Mouse (Mus musculus) neural tube, embryonic 15.5 days (tissue): Measurements from ENCODE around the gene St6galnac6. TPM values are rescaled to one million over a fixed set of nuclear protein-coding genes. Genes with fewer than 3 reads are reported as not detected.

ENCODE experiments used
- ATAC-seq: fragments of 200-750 bp; cut with Nextera tagmentation; 2 replicates; pipeline ENCODE4 v1.8.0; 2017; ENCODE audit warnings: mild to moderate bottlenecking, moderate TSS enrichment, moderate library complexity; ENCODE audit not compliant: low FRiP score
- H3K27ac ChIP-seq: fragments of 300-500 bp; sonication (generic); replicated peaks from 2 replicates; pipeline ENCODE4 v1.5.1; 2015; ENCODE audit warnings: mild to moderate bottlenecking, inconsistent platforms
- H3K27me3 ChIP-seq: fragments of 300-500 bp; sonication (generic); replicated peaks from 2 replicates; pipeline ENCODE4 v1.6.1; 2015; ENCODE audit warnings: inconsistent platforms
- H3K36me3 ChIP-seq: fragments of 300-500 bp; sonication (generic); 2 replicates; pipeline ENCODE4 v1.6.1; 2015; ENCODE audit warnings: inconsistent platforms
- H3K4me1 ChIP-seq: fragments of 300-500 bp; sonication (generic); 2 replicates; pipeline ENCODE4 v1.6.1; 2015; ENCODE audit warnings: inconsistent platforms
- H3K4me2 ChIP-seq: fragments of 300-500 bp; sonication (generic); 2 replicates; pipeline ENCODE4 v1.6.1; 2015; ENCODE audit warnings: inconsistent platforms, mild to moderate bottlenecking, moderate library complexity
- H3K4me3 ChIP-seq: fragments of 300-500 bp; sonication (generic); replicated peaks from 2 replicates; pipeline ENCODE4 v1.5.1; 2015; ENCODE audit warnings: mild to moderate bottlenecking, inconsistent platforms
- H3K9ac ChIP-seq: fragments of 300-500 bp; sonication (generic); replicated peaks from 2 replicates; pipeline ENCODE4 v1.6.1; 2015; ENCODE audit warnings: mild to moderate bottlenecking, inconsistent platforms
- H3K9me3 ChIP-seq: fragments of 300-500 bp; sonication (generic); replicated peaks from 2 replicates; pipeline ENCODE4 v1.6.1; 2016; ENCODE audit warnings: inconsistent platforms
- WGBS: fragments of 180-500 bp; shearing (Covaris S2); methylation state at CpG from one replicate; pipeline ENCODE4 v1.1.7; 2015; ENCODE audit warnings: mixed read lengths; 5-methylcytosine and 5-hydroxymethylcytosine counted together
- polyA plus RNA-seq: library from polyadenylated mRNA; unstranded; fragments of >200 nt; fragmentation: Nextera tagmentation; extraction: Ambion mirVana; gene quantifications from 2 replicates; pipeline ENCODE4 v1.2.1, GENCODE M21; 2015

St6galnac6 gene
- polyA plus RNA-seq, 1 experiment from 2014 or later, result 14.4 TPM

DNA sequence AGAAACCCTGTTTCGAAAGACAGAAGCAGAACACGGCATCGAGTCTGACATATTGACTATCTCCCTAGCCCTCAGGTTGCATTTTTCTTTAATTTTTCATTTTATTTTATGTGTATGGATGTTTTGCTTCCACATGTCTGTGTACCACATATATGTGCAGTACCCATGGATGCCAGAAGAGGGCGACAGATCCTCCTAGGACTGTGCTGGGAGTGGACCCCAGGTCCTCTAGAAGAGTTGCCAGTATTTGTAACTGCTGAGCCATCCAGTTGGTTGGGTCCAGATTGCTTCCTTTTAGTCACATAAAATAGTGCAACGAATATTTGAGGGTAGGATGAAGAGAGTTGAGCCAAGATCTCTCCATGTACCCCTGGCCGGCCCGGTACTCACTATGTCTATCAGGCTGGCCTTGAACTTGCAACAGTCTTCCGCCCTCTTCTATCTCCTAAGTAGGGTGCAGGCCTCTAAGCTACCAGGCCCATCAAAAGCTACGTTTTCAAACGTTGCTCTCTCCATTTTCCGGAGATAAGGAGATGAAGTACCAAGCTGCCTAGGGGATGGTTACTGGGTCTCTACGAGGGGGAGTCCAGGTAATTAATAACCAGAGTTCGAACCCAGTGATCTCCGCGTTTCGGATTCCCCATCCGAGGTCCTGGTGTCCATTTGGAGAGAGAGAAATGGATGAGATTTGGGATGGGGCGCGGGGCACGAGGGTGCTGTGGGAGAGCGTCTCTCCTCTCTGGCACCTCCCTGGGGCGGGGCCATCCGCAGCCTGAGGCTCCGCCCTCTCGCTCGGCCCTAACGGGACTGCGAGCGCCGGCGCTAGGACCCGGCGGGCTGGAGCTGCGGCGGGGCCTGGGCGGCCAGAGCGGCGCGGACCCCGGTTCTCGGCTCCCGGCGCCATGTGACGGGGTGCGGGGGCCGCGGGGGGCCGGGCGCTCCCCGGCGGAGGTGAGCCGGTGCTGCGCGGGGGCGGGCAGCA lies 6.9 kb downstream of the St6galnac6 start:
- Histone ChIP-seq H3K36me3 (no peaks in the 10 kb centered on the region), H3K27ac (peak overlapping the region; percentile 41; the same call in 1 of the 2 replicates), H3K27me3 (no peaks in the 10 kb centered on the region), H3K4me3 (peak overlapping the region; percentile 82), H3K4me1 (peaks cover 39% of the 10 kb centered on the region), H3K4me2 (peak overlapping the region; percentile 94), H3K9ac (peak overlapping the region; percentile 80), H3K9me3 (no peaks in the 10 kb centered on the region)
- WGBS, result 14% methylated on average over 43 of the region's 55 CpGs
- ATAC-seq, result peak; percentile 88

- Histone ChIP-seq H3K4me1 (peaks cover 38% of the 10 kb centered on the region), H3K9me3 (no peaks in the 10 kb centered on the region), H3K27me3 (no peaks in the 10 kb centered on the region), H3K36me3 (no peaks in the 10 kb centered on the region), H3K4me3 (peak overlapping the region; percentile 82), H3K4me2 (peak overlapping the region; percentile 94), H3K27ac (peak overlapping the region; percentile 41; the same call in 1 of the 2 replicates), H3K9ac (peak overlapping the region; percentile 80)
- 6% methylated on average over 34 of the region's 34 CpGs for WGBS
- ATAC-seq, result peak; percentile 40
Measured at GRCm38 (mm10) chr2:32607262-32607947, 7.9 kb downstream of the St6galnac6 start.

- Histone ChIP-seq H3K27me3 (no peaks in the 10 kb centered on the region), H3K9me3 (no peaks in the 10 kb centered on the region), H3K4me2 (peak overlapping the region; percentile 94), H3K27ac (no peak overlapping the region), H3K36me3 (0 out of 2 replicates have a peak, but pooled peaks cover 3% of the 10 kb centered on the region), H3K4me1 (peaks cover 35% of the 10 kb centered on the region), H3K4me3 (peak overlapping the region; percentile 82), H3K9ac (0 out of 2 replicates have a peak overlapping the region, but pooled peaks have one; percentile 0)
- peak; percentile 28; the same call in 1 of the 2 replicates for ATAC-seq
- WGBS, result 9% methylated on average over 25 of the region's 25 CpGs
Measured at GRCm38 (mm10) chr2:32608141-32608777, 8.8 kb downstream of the St6galnac6 start.

GRCm38 (mm10) chr2:32608778-32609435 lies 9.4 kb downstream of the St6galnac6 start:
- no peak for ATAC-seq
- H3K36me3 ChIP-seq, result 0 out of 2 replicates have a peak, but pooled peaks cover 3% of the 10 kb centered on the region
- 0 out of 2 replicates have a peak overlapping the region, but pooled peaks have one; percentile 0 for H3K9ac ChIP-seq
- H3K4me2 ChIP-seq, result peak overlapping the region; percentile 94
- no peaks in the 10 kb centered on the region for H3K27me3 ChIP-seq
- H3K9me3 ChIP-seq, result no peaks in the 10 kb centered on the region
- peaks cover 35% of the 10 kb centered on the region for H3K4me1 ChIP-seq
- no peak overlapping the region for H3K27ac ChIP-seq
- whole genome bisulfite sequencing, result 34% methylated on average over 18 of the region's 18 CpGs
- peak overlapping the region; percentile 82 for H3K4me3 ChIP-seq

DNA sequence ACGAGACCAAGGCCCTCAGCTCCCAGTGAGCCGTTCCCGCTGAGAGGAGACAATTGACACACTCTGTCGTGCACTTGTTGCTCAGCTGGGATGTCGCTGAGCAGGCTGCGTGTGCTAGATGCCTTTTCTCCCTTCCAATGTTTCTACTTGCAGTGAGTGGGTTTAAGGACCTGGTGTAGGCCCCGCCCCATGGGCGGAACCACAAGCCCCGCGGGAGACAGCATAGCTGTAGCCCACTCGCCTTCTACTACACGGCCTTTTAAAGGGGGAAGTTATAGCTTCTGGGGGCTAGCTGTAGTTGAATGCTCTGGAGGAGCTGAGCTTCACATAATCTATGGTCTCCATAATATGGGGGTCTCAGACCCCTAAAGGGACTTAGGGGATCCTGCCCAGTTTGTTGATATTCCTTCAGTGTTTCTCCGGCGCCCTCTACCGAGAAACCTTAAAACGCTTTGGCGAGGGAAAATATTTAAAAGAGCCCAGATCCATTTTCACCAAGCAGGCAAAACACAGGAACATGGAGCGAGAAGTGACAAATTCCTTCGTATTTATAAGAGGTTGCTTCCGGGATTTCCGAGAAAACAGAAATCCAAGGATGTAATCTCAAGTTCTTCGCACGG lies 11.2 kb downstream of the St6galnac6 start:
- peaks cover 15% of the 10 kb centered on the region for H3K36me3 ChIP-seq
- H3K9ac ChIP-seq, result no peak overlapping the region
- ATAC-seq, result no peak
- peak overlapping the region; percentile 53 for H3K4me2 ChIP-seq
- no peak overlapping the region for H3K27ac ChIP-seq
- peaks cover 35% of the 10 kb centered on the region for H3K4me1 ChIP-seq
- no peaks in the 10 kb centered on the region for H3K9me3 ChIP-seq
- 19% methylated on average over 23 of the region's 23 CpGs for WGBS
- peak overlapping the region; percentile 33 for H3K4me3 ChIP-seq
- H3K27me3 ChIP-seq, result no peaks in the 10 kb centered on the region

DNA sequence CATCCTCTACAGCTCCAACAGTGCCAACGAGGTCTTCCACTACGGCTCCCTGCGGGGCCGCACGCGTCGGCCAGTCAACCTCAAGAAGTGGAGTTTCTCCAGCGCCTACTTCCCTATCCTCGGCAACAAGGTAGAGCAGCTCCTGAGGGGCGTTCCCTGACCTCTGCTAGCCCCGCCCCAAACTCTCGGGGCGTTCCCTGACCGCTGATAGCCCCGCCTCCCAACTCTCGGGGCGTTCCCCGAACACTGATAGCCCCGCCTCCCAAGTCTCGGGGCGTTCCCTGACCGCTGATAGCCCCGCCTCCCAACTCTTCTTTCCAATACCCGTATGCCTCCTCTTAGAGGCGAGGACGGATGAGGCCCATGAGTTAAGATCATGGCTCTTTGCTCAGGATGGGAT lies 12.8 kb downstream of the St6galnac6 start:
- H3K4me3 ChIP-seq, result no peak overlapping the region
- no peaks in the 10 kb centered on the region for H3K27me3 ChIP-seq
- WGBS, result 64% methylated on average over 26 of the region's 26 CpGs
- no peak overlapping the region for H3K9ac ChIP-seq
- no peaks in the 10 kb centered on the region for H3K9me3 ChIP-seq
- ATAC-seq, result no peak
- no peak overlapping the region for H3K4me2 ChIP-seq
- no peak overlapping the region for H3K27ac ChIP-seq
- H3K4me1 ChIP-seq, result peaks cover 27% of the 10 kb centered on the region
- peaks cover 20% of the 10 kb centered on the region for H3K36me3 ChIP-seq

GRCm38 (mm10) chr2:32617109-32617508 lies 17.6 kb downstream of the St6galnac6 start:
- WGBS, result 97% methylated on average over 1 of the region's 1 CpGs
- no peak overlapping the region for H3K4me2 ChIP-seq
- peaks cover 30% of the 10 kb centered on the region for H3K4me1 ChIP-seq
- no peak overlapping the region for H3K27ac ChIP-seq
- H3K36me3 ChIP-seq, result peaks cover 31% of the 10 kb centered on the region
- ATAC-seq, result no peak
- H3K4me3 ChIP-seq, result no peak overlapping the region
- no peaks in the 10 kb centered on the region for H3K9me3 ChIP-seq
- H3K27me3 ChIP-seq, result no peaks in the 10 kb centered on the region
- no peak overlapping the region for H3K9ac ChIP-seq

DNA sequence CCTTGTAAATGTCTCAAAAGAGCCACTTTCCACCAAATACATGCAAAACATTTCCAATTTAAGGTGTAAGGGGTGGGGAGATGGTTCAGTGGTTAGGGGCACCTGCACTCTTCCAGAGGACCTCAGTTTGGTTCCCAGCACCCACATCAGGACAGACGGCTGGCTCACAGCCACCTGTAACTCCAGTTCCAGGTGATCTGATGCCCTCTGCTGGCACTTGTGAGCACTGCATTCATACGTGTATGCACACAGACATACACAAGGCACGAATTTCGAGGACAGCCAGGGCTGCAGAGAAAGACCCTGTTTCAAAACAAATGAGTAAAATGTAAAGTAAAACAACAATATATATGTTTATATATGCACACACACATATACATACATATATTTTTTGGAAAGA lies 18.1 kb downstream of the St6galnac6 start:
- no peak for ATAC-seq
- Histone ChIP-seq H3K9me3 (no peaks in the 10 kb centered on the region), H3K4me3 (no peak overlapping the region), H3K4me2 (no peak overlapping the region), H3K27me3 (no peaks in the 10 kb centered on the region), H3K4me1 (peaks cover 30% of the 10 kb centered on the region), H3K9ac (no peak overlapping the region), H3K36me3 (peaks cover 31% of the 10 kb centered on the region), H3K27ac (no peak overlapping the region)
- WGBS, result 92% methylated on average over 4 of the region's 4 CpGs

DNA sequence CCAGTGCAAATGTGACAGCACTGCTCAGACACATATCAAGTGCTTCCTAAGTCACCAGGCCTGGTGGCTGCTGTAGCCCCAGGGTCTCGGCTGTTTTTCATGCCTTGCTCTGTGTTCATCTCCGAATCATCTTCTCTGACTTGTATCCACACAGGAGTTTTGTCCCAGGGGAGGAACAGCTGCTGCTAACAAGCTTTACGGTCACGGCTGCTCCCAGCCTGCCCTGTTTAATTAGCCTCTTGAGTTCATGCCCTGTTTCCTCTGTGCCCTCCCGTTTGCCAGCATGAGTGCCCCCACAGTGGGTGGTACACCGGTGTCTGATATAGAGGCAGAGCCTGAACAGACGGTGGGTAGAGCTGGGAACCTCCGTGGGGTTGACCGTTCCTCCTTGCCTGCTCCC lies 18.5 kb downstream of the St6galnac6 start:
- no peak for ATAC-seq

GRCm38 (mm10) chr2:32620682-32621516 lies 21.4 kb downstream of the St6galnac6 start:
- Histone ChIP-seq H3K4me2 (no peak overlapping the region), H3K27ac (peak overlapping the region; percentile 54), H3K4me1 (peaks cover 45% of the 10 kb centered on the region), H3K9ac (no peak overlapping the region), H3K36me3 (peaks cover 15% of the 10 kb centered on the region; the same call in 1 of the 2 replicates), H3K9me3 (no peaks in the 10 kb centered on the region), H3K27me3 (no peaks in the 10 kb centered on the region), H3K4me3 (no peak overlapping the region)
- WGBS, result 34% methylated on average over 4 of the region's 4 CpGs
- ATAC-seq, result no peak

More for the DNA sequence above, 18.5 kb downstream of the St6galnac6 start:
- Histone ChIP-seq H3K4me1 (peaks cover 30% of the 10 kb centered on the region), H3K4me2 (no peak overlapping the region), H3K36me3 (peaks cover 29% of the 10 kb centered on the region), H3K27ac (no peak overlapping the region), H3K4me3 (no peak overlapping the region), H3K9ac (no peak overlapping the region), H3K27me3 (no peaks in the 10 kb centered on the region), H3K9me3 (no peaks in the 10 kb centered on the region)
- WGBS, result 50% methylated on average over 9 of the region's 9 CpGs
